Mouse (Mus musculus): ENCODE results near the gene Pdcd2l. TPM values are rescaled to one million over a fixed set of nuclear protein-coding genes. Genes with fewer than 3 reads are reported as not detected.
A peak's percentile ranks its signal among the peaks of the same experiment; 100 is the strongest.

Gene Pdcd2l
- 82.7 and 87.9 TPM in 2 replicates for polyA plus RNA-seq (2015; fragmentation: Nextera tagmentation; extraction: Ambion mirVana)

- no peaks in the 10 kb centered on the region for H3K27me3 ChIP-seq
- 3% methylated on average over 70 of the region's 70 CpGs for WGBS
- H3K4me3 ChIP-seq = peak within 1 kb of the TSS; percentile 99
- H3K4me1 ChIP-seq (replicated peaks) = peaks cover 11% of the 10 kb centered on the region
- ATAC-seq (ENCODE audit: low FRiP score) = peak; percentile 95
- peaks cover 37% of the 10 kb centered on the region for H3K36me3 ChIP-seq
- H3K9me3 ChIP-seq = no peaks in the 10 kb centered on the region
- H3K27ac ChIP-seq = peak within 1 kb of the TSS; percentile 76
- H3K9ac ChIP-seq = peak within 1 kb of the TSS; percentile 95
- H3K4me2 ChIP-seq = peak within 1 kb of the TSS; percentile 85
Measured at GRCm38 (mm10) chr7:34196132-34197128, at the start of gene Pdcd2l. Gene Pdcd2l, minus strand, starts transcription at chr7:34196661.

- no peak overlapping the region for H3K4me3 ChIP-seq
- 93% methylated on average over 11 of the region's 11 CpGs for WGBS
- H3K27ac ChIP-seq = no peak overlapping the region
- no peak for ATAC-seq (ENCODE audit: low FRiP score)
- H3K4me1 ChIP-seq (replicated peaks) = no peaks in the 10 kb centered on the region
- H3K9ac ChIP-seq = no peak overlapping the region
- H3K9me3 ChIP-seq = no peaks in the 10 kb centered on the region
- H3K4me2 ChIP-seq = no peak overlapping the region
- H3K27me3 ChIP-seq = no peaks in the 10 kb centered on the region
- H3K36me3 ChIP-seq = peaks cover 84% of the 10 kb centered on the region
Measured at GRCm38 (mm10) chr7:34242176-34242575, 45.7 kb upstream of the Pdcd2l start.

DNA sequence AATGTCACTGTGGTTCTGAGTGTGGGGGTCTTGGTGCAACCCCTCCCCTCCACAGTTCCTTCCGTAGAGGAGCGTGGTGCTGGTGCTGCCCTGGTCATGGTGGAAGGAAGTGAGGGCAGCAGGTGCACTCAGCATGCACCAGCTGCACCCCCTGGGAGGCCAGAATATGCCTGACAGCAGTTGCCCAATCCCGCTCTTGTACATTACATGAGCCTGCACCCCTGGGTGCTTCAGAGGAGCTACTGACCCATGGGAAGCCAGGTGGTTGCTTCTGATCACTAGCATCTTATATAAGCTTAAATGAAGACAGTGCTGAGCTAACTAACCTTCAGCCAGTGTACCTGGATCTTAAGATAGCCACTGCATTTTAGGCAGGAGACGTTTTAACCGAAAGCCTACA lies 41.6 kb upstream of the Pdcd2l start:
- peaks cover 11% of the 10 kb centered on the region for H3K4me1 ChIP-seq (replicated peaks)
- no peak overlapping the region for H3K4me3 ChIP-seq
- H3K27me3 ChIP-seq = no peaks in the 10 kb centered on the region
- WGBS = 86% methylated on average over 5 of the region's 5 CpGs
- no peaks in the 10 kb centered on the region for H3K9me3 ChIP-seq
- ATAC-seq (ENCODE audit: low FRiP score) = no peak
- H3K36me3 ChIP-seq = peaks cover 64% of the 10 kb centered on the region
- no peak overlapping the region for H3K9ac ChIP-seq
- H3K27ac ChIP-seq = no peak overlapping the region; the same call in 1 of the 2 replicates
- no peak overlapping the region for H3K4me2 ChIP-seq

DNA sequence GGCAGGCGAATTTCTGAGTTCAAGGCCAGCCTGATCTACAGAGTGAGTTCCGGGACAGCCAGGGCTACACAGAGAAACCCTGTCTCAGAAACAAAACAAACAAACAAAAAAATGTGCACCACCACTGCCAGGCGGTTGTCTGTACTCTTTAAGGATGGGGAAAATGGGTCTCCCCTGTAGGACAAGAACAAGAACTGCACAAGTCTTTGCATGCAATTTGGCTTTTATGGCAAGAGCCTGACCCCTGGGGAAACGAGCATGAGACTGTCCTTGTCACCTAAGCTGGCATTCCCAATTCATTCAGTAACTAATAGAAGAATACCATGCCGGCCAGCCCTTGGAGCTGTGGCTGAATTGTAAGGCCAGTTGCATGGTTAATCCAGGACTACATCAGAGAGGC lies 39.1 kb upstream of the Pdcd2l start:
- Histone ChIP-seq H3K9ac (no peak overlapping the region), H3K36me3 (peaks cover 44% of the 10 kb centered on the region), H3K27me3 (no peaks in the 10 kb centered on the region), H3K4me2 (no peak overlapping the region), H3K27ac (no peak overlapping the region), H3K4me1 (replicated peaks) (peaks cover 12% of the 10 kb centered on the region), H3K9me3 (no peaks in the 10 kb centered on the region), H3K4me3 (no peak overlapping the region)
- 87% methylated on average over 5 of the region's 5 CpGs for WGBS
- no peak for ATAC-seq (ENCODE audit: low FRiP score)

- Histone ChIP-seq H3K4me3 (peak overlapping the region; percentile 47), H3K27me3 (no peaks in the 10 kb centered on the region), H3K4me1 (replicated peaks) (peaks cover 16% of the 10 kb centered on the region), H3K36me3 (peaks cover 38% of the 10 kb centered on the region), H3K9ac (peak overlapping the region; percentile 72), H3K9me3 (no peaks in the 10 kb centered on the region), H3K27ac (peak overlapping the region; percentile 91), H3K4me2 (peak overlapping the region; percentile 62)
- ATAC-seq (ENCODE audit: low FRiP score) = no peak
- 2% methylated on average over 17 of the region's 17 CpGs for WGBS
Measured at GRCm38 (mm10) chr7:34234610-34235561, 38.4 kb upstream of the Pdcd2l start.

GRCm38 (mm10) chr7:34233909-34234609 lies 37.6 kb upstream of the Pdcd2l start:
- H3K9ac ChIP-seq = peak overlapping the region; percentile 72
- no peaks in the 10 kb centered on the region for H3K27me3 ChIP-seq
- ATAC-seq (ENCODE audit: low FRiP score) = peak; percentile 96
- under 1% methylated on average over 46 of the region's 46 CpGs for WGBS
- peaks cover 29% of the 10 kb centered on the region for H3K36me3 ChIP-seq
- peak overlapping the region; percentile 47 for H3K4me3 ChIP-seq
- peaks cover 23% of the 10 kb centered on the region for H3K4me1 ChIP-seq (replicated peaks)
- peak overlapping the region; percentile 62 for H3K4me2 ChIP-seq
- peak overlapping the region; percentile 91 for H3K27ac ChIP-seq
- no peaks in the 10 kb centered on the region for H3K9me3 ChIP-seq

DNA sequence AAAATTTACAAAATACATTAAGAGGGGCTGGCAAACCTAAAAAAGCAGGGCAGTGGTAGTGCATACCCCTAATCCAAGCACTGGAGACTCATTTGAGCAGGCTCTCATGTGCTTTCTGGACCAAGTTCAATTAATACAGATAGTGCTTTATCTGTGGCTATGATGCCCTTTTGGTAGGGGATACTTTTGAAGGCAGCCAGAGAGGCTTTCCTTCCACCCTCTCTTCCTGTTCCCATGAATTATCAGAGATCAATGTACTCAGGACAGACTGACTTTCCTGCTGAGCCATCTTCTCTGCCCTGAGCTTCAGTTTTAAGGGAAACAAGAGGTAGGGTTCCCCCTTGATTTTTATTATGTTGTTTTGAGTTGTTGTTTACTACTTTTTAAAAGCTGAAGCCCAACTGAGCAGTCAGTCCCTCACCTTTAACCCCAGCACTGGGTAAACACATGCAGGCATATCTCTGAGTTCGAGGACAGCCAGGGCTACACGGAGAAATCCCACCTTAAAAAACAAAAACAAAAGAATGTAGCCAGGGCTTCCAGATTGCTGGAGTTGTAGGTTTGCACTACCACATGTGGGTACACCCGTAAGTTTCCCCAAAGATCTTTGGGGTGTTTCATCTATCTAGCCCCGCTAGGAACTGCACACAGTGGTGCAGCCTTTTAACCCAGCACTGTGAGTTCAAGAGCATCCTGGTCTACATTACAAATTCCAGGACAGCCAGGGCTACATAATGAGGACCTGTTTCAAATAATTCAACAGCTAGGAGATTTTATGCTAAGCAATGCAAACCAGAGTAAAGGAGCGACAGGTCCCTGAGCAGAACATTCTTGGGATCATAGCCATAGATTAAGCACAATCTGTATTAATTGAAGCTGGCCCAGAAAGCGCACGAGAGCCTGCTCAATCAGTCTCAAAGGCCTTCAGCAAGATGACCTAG lies 36.6 kb upstream of the Pdcd2l start:
- H3K27me3 ChIP-seq = no peaks in the 10 kb centered on the region
- peaks cover 19% of the 10 kb centered on the region for H3K36me3 ChIP-seq
- peak overlapping the region; percentile 62 for H3K4me2 ChIP-seq
- no peak for ATAC-seq (ENCODE audit: low FRiP score)
- peaks cover 33% of the 10 kb centered on the region for H3K4me1 ChIP-seq (replicated peaks)
- no peaks in the 10 kb centered on the region for H3K9me3 ChIP-seq
- peak overlapping the region; percentile 91 for H3K27ac ChIP-seq
- H3K9ac ChIP-seq = peak overlapping the region; percentile 61
- WGBS = 41% methylated on average over 7 of the region's 7 CpGs
- peak overlapping the region; percentile 47 for H3K4me3 ChIP-seq

GRCm38 (mm10) chr7:34230116-34230515 lies 33.7 kb upstream of the Pdcd2l start, which contains the start of gene Gpi1:
Gene Gpi1, minus strand, starts transcription at chr7:34230336.
- under 1% methylated on average over 38 of the region's 39 CpGs for WGBS
- Histone ChIP-seq H3K27ac (peak within 1 kb of the TSS; percentile 85), H3K9me3 (no peaks in the 10 kb centered on the region), H3K9ac (peak within 1 kb of the TSS; percentile 79), H3K27me3 (no peaks in the 10 kb centered on the region), H3K36me3 (peaks cover 26% of the 10 kb centered on the region), H3K4me3 (peak within 1 kb of the TSS; percentile 70), H3K4me2 (peak within 1 kb of the TSS; percentile 82), H3K4me1 (replicated peaks) (peaks cover 53% of the 10 kb centered on the region)
- peak; percentile 52 for ATAC-seq (ENCODE audit: low FRiP score)

DNA sequence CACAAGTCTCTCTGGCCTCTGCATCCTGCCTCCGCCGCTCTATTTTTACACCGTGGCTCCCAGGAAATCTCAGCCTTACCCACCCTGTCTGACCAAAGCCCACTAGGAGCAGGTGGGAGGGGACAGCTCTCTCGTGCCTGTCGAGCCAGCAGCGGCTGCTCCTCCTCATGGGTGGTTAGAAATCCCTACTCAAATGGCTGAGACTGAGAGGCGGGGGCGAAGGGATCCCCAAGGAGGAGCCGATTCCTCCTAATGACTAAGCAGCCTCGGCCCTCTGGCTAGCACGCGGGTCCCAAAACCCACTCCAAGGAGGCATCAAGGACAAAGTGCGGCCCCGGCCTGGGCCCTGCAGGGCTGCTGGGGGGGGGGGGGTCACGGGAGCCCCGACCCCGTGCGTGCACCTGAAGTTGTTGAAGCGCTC lies 33.2 kb upstream of the Pdcd2l start:
- peak; percentile 16; the same call in 1 of the 2 replicates for ATAC-seq (ENCODE audit: low FRiP score)
- peak overlapping the region; percentile 85 for H3K27ac ChIP-seq
- H3K9me3 ChIP-seq = no peaks in the 10 kb centered on the region
- H3K9ac ChIP-seq = peak overlapping the region; percentile 79
- WGBS = under 1% methylated on average over 19 of the region's 19 CpGs
- H3K27me3 ChIP-seq = no peaks in the 10 kb centered on the region
- H3K4me1 ChIP-seq (replicated peaks) = peaks cover 49% of the 10 kb centered on the region
- H3K4me2 ChIP-seq = peak overlapping the region; percentile 82
- peak overlapping the region; percentile 70 for H3K4me3 ChIP-seq
- H3K36me3 ChIP-seq = peaks cover 30% of the 10 kb centered on the region

DNA sequence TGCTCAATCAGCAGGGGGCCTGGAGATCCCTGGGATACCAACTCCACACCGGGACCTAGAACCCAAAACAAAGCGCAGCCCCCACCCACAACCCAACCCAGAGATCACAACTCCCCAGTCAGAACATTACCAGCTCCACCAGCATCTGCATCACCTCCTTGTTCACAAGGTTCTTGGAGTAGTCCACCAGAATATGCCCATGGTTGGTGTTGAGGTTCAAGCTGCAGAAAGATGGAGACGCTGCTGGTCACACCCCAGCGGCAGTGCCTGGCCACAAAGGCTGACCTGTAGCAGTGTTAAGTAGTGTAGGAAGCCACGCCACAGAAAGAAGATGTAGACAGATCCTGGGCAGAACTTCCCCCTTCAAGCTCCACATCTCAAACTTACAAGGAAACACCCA lies 32.7 kb upstream of the Pdcd2l start:
- peak overlapping the region; percentile 70 for H3K4me3 ChIP-seq
- no peak for ATAC-seq (ENCODE audit: low FRiP score)
- H3K36me3 ChIP-seq = peaks cover 33% of the 10 kb centered on the region
- WGBS = 16% methylated on average over 5 of the region's 5 CpGs
- peaks cover 48% of the 10 kb centered on the region for H3K4me1 ChIP-seq (replicated peaks)
- H3K27me3 ChIP-seq = no peaks in the 10 kb centered on the region
- no peaks in the 10 kb centered on the region for H3K9me3 ChIP-seq
- H3K4me2 ChIP-seq = peak overlapping the region; percentile 82
- H3K9ac ChIP-seq = peak overlapping the region; percentile 79
- H3K27ac ChIP-seq = peak overlapping the region; percentile 85
